Mouse (Mus musculus): Measurements from ENCODE around the gene 1700003F12Rik. TPM values are rescaled to one million over a fixed set of nuclear protein-coding genes. Genes with fewer than 3 reads are reported as not detected.

The 1700003F12Rik gene
- polyA plus RNA-seq, 1 experiment from 2014 or later, result 0.50 TPM

DNA sequence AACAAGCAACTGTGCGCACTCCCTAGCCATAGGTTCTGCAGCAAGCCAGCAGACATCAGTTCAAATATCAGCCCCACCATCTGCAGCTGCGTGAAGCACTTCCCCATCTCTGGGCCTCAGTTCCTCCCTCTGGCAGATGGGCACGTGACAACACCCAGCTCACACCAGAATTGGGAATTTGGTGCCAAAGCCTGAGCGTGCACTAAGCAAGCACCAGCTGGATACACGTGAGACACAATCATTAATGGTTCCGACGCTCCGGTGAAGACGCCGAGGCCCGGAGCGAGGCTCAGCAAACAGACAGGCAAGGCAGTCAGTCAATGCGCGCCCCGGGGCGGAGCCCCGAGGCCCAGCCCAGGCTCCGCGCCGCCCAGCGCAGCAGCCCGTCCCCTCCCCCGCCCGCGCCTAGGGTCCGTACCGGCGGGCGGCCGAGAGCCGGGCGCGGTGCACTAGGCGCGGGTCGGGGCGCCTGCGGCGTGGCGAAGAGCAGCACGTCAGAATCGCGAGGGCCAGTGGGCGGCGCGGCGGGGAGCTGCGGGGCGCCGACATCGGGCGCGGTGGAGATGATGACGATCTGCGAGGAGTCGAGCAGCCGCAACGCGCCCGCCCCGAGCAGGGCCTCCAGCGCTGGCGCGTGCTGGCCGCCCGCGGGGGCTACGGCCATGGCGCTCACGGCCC is 22.3 kb downstream of the 1700003F12Rik start:
- under 1% methylated on average over 64 of the region's 70 CpGs for WGBS
- ATAC-seq (ENCODE audit: insufficient number of reproducible peaks, insufficient read depth, low FRiP score, low read depth), result peak; percentile 80
- no peaks in the 10 kb centered on the region for H3K27me3 ChIP-seq (ENCODE audit: control insufficient read depth, insufficient read depth, low read length)
- H3K9ac ChIP-seq (ENCODE audit: low read length), result peak overlapping the region; percentile 80
- peaks cover 1% of the 10 kb centered on the region; the same call in 1 of the 2 replicates for H3K36me3 ChIP-seq (ENCODE audit: control insufficient read depth, insufficient read depth, low read length)
- H3K4me1 ChIP-seq (ENCODE audit: control insufficient read depth in 2 of 2, insufficient read depth in 2 of 2, low read length in 2 of 2), result peaks cover 23 to 36% of the 10 kb centered on the region in 2 experiments
- no peaks in the 10 kb centered on the region for H3K9me3 ChIP-seq (ENCODE audit: control insufficient read depth, low read length)
- peak overlapping the region; percentile 90 for H3K4me2 ChIP-seq (ENCODE audit: low read length)
- peak overlapping the region; percentile 78 to 88 for H3K4me3 ChIP-seq (ENCODE audit: control insufficient read depth in 1 of 2, insufficient read depth in 1 of 2, low read depth in 1 of 2, low read length in 2 of 2)
- peak overlapping the region; percentile 68 to 78 for H3K27ac ChIP-seq (replicated peaks in 1 of 2; ENCODE audit: control insufficient read depth in 1 of 2, insufficient read depth in 1 of 2, low read depth in 2 of 2, low read length in 2 of 2)

DNA sequence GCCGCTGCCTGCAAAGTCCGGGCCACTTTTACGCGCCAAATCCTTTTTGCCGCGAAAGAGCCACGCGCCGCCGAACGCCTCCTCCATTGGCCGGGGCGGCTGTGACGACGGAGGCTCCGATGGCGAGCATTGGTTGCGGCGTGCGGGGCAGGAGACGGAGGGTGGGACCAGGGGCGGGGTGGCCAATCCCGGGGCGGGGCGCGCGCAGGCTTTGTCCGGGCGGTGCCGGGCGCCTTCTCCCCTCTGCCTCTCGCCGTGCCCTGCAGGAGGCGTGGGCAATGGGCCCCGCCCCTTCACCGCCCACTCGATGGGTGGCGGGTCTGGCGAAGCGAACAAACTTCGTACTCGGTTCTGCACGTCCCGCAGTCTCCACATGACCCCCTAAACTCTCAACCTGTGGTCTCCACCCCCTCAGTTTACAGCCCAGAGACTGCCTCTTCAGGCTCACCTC is 23.0 kb downstream of the 1700003F12Rik start, which contains the start of gene E2f1:
Gene E2f1 (minus strand): TSS at position 57 of the 451 bp plus-strand sequence.
- Histone ChIP-seq H3K9me3 (ENCODE audit: control insufficient read depth, low read length) (no peaks in the 10 kb centered on the region), H3K27me3 (ENCODE audit: control insufficient read depth, insufficient read depth, low read length) (no peaks in the 10 kb centered on the region), H3K4me3 (ENCODE audit: control insufficient read depth in 1 of 2, insufficient read depth in 1 of 2, low read depth in 1 of 2, low read length in 2 of 2) (peak within 1 kb of the TSS; percentile 78 to 88), H3K27ac (replicated peaks in 1 of 2; ENCODE audit: control insufficient read depth in 1 of 2, insufficient read depth in 1 of 2, low read depth in 2 of 2, low read length in 2 of 2) (peak within 1 kb of the TSS; percentile 68 to 78), H3K36me3 (ENCODE audit: control insufficient read depth, insufficient read depth, low read length) (no peaks in the 10 kb centered on the region), H3K4me2 (ENCODE audit: low read length) (peak within 1 kb of the TSS; percentile 90), H3K9ac (ENCODE audit: low read length) (peak within 1 kb of the TSS; percentile 80), H3K4me1 (ENCODE audit: control insufficient read depth in 2 of 2, insufficient read depth in 2 of 2, low read length in 2 of 2) (peaks cover 23 to 36% of the 10 kb centered on the region in 2 experiments)
- under 1% methylated on average over 43 of the region's 44 CpGs for WGBS
- peak; percentile 97 for ATAC-seq (ENCODE audit: insufficient number of reproducible peaks, insufficient read depth, low FRiP score, low read depth)

DNA sequence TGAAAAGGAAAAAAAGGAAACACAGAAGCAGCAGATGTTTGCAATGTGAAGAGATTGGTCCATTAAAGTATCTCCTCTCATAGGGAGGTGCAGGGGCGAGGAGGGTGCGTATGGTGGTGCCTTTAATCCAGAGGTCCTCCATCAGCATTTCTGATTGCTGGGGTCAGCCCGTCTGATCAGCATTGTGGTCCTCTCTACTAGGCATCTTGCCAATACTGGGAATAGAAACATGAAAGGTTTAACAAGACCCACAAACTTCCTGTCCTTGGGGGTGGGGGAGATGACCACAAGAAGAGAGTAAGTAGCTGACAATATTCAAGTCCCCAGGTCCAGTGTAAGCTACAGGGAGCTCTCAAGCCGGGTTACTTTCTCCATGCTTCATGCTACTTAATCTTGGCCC is 23.8 kb downstream of the 1700003F12Rik start:
- H3K4me1 ChIP-seq (ENCODE audit: control insufficient read depth in 2 of 2, insufficient read depth in 2 of 2, low read length in 2 of 2), result peaks cover 23 to 36% of the 10 kb centered on the region in 2 experiments
- peak overlapping the region; percentile 90 for H3K4me2 ChIP-seq (ENCODE audit: low read length)
- WGBS, result 63% methylated on average over 4 of the region's 4 CpGs
- no peak overlapping the region for H3K4me3 ChIP-seq (ENCODE audit: control insufficient read depth in 1 of 2, insufficient read depth in 1 of 2, low read depth in 1 of 2, low read length in 2 of 2)
- ATAC-seq (ENCODE audit: insufficient number of reproducible peaks, insufficient read depth, low FRiP score, low read depth), result no peak
- H3K9me3 ChIP-seq (ENCODE audit: control insufficient read depth, low read length), result no peaks in the 10 kb centered on the region
- no peaks in the 10 kb centered on the region for H3K36me3 ChIP-seq (ENCODE audit: control insufficient read depth, insufficient read depth, low read length)
- H3K27me3 ChIP-seq (ENCODE audit: control insufficient read depth, insufficient read depth, low read length), result no peaks in the 10 kb centered on the region
- H3K27ac ChIP-seq (replicated peaks in 1 of 2; ENCODE audit: control insufficient read depth in 1 of 2, insufficient read depth in 1 of 2, low read depth in 2 of 2, low read length in 2 of 2), result no peak overlapping the region; a peak in 1 of 4 replicates
- no peak overlapping the region for H3K9ac ChIP-seq (ENCODE audit: low read length)

DNA sequence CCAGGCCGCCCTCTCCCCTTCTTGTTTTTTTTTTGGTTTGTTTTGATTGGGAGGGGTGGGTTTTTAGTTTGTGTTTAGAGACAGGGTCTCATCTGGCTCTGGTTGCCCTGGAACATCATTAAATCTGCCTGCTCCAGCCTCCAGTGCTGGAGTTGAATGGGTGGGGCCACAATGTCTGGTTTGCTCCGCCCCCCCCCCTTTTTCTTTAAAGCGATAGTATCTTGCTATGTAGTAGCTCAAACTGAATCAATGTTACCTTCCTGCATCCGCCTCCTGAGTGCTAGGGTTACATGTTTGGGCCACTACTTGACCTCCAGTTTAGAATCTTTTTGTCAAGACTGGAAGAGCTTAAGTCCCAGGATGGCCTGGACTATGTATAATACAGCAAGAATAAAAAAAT is 24.4 kb downstream of the 1700003F12Rik start:
- Histone ChIP-seq H3K27me3 (ENCODE audit: control insufficient read depth, insufficient read depth, low read length) (no peaks in the 10 kb centered on the region), H3K4me1 (ENCODE audit: control insufficient read depth in 2 of 2, insufficient read depth in 2 of 2, low read length in 2 of 2) (peaks cover 23 to 31% of the 10 kb centered on the region in 2 experiments), H3K9me3 (ENCODE audit: control insufficient read depth, low read length) (no peaks in the 10 kb centered on the region), H3K4me2 (ENCODE audit: low read length) (no peak overlapping the region), H3K36me3 (ENCODE audit: control insufficient read depth, insufficient read depth, low read length) (no peaks in the 10 kb centered on the region), H3K4me3 (ENCODE audit: control insufficient read depth in 1 of 2, insufficient read depth in 1 of 2, low read depth in 1 of 2, low read length in 2 of 2) (no peak overlapping the region), H3K9ac (ENCODE audit: low read length) (no peak overlapping the region), H3K27ac (replicated peaks in 1 of 2; ENCODE audit: control insufficient read depth in 1 of 2, insufficient read depth in 1 of 2, low read depth in 2 of 2, low read length in 2 of 2) (no peak overlapping the region)
- no peak for ATAC-seq (ENCODE audit: insufficient number of reproducible peaks, insufficient read depth, low FRiP score, low read depth)
- WGBS, result 88% methylated on average over 4 of the region's 4 CpGs

DNA sequence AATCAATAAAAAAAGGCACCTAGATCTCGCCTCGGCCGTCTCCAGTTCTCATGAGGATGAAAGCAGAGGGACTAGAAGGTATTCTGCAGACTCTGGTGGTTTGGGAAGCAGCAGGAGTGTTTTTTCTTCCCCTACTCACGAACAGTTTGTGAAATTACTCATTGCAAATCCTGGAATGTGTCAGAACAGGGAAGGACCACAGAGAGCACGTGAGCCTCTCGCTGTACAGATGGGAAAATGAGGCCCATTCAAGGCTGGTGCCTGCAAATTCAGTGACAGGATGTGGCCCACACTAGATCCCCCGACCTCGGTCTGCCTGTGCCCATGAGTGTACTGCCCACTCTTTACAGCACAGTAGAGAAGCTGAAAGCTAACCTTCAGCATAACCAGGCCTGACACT is 25.1 kb downstream of the 1700003F12Rik start:
- Histone ChIP-seq H3K27me3 (ENCODE audit: control insufficient read depth, insufficient read depth, low read length) (no peaks in the 10 kb centered on the region), H3K9ac (ENCODE audit: low read length) (no peak overlapping the region), H3K36me3 (ENCODE audit: control insufficient read depth, insufficient read depth, low read length) (no peaks in the 10 kb centered on the region), H3K27ac (replicated peaks in 1 of 2; ENCODE audit: control insufficient read depth in 1 of 2, insufficient read depth in 1 of 2, low read depth in 2 of 2, low read length in 2 of 2) (no peak overlapping the region), H3K9me3 (ENCODE audit: control insufficient read depth, low read length) (no peaks in the 10 kb centered on the region), H3K4me3 (ENCODE audit: control insufficient read depth in 1 of 2, insufficient read depth in 1 of 2, low read depth in 1 of 2, low read length in 2 of 2) (no peak overlapping the region), H3K4me1 (ENCODE audit: control insufficient read depth in 2 of 2, insufficient read depth in 2 of 2, low read length in 2 of 2) (peaks cover 23 to 26% of the 10 kb centered on the region in 2 experiments), H3K4me2 (ENCODE audit: low read length) (no peak overlapping the region)
- no peak for ATAC-seq (ENCODE audit: insufficient number of reproducible peaks, insufficient read depth, low FRiP score, low read depth)
- 74% methylated on average over 8 of the region's 8 CpGs for WGBS

DNA sequence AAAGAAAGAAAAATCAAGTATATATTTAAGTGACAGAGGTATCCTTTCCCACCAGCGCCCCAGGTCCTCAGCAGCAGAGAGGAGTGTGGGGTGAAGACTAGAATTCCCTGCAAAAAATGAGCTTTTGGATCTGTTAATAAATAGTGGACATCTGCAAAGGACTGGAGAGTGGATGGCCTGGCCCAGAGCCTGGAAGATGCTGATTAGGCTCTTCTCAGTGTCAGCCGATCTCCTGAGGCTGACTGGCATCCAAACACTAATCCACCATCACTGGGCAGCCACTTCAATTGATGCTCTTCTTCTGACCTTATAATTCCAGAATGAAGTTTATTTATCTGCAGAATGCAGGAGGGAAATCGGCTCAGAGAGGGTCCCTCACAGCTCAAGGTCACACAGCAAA is 26.1 kb downstream of the 1700003F12Rik start:
- Histone ChIP-seq H3K36me3 (ENCODE audit: control insufficient read depth, insufficient read depth, low read length) (no peaks in the 10 kb centered on the region), H3K4me2 (ENCODE audit: low read length) (no peak overlapping the region), H3K27me3 (ENCODE audit: control insufficient read depth, insufficient read depth, low read length) (no peaks in the 10 kb centered on the region), H3K4me1 (ENCODE audit: control insufficient read depth in 2 of 2, insufficient read depth in 2 of 2, low read length in 2 of 2) (peaks cover 22 to 24% of the 10 kb centered on the region in 2 experiments), H3K9me3 (ENCODE audit: control insufficient read depth, low read length) (no peaks in the 10 kb centered on the region), H3K27ac (replicated peaks in 1 of 2; ENCODE audit: control insufficient read depth in 1 of 2, insufficient read depth in 1 of 2, low read depth in 2 of 2, low read length in 2 of 2) (no peak overlapping the region), H3K4me3 (ENCODE audit: control insufficient read depth in 1 of 2, insufficient read depth in 1 of 2, low read depth in 1 of 2, low read length in 2 of 2) (no peak overlapping the region), H3K9ac (ENCODE audit: low read length) (no peak overlapping the region)
- WGBS, result 76% methylated on average over 3 of the region's 3 CpGs
- ATAC-seq (ENCODE audit: insufficient number of reproducible peaks, insufficient read depth, low FRiP score, low read depth), result no peak

DNA sequence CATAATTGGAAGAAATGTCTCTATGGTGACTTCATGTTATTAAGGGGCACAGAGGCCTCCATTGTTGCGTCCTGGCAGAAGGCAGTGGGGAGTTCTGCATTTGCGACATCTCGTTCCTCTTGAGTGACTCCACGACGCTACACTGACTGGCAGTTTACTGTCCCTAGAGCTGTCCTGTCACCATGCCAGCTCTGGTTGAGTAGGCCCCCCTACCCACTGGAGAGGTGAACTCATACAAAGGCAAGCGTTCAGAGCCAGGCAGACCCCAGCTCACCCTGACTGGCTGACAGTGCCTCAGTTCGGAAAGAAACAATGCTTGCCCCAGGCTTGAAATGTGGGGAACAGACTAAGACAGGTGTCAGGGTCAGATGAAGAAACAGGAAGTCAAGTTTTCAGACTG is 27.4 kb downstream of the 1700003F12Rik start:
- no peaks in the 10 kb centered on the region for H3K9me3 ChIP-seq (ENCODE audit: control insufficient read depth, low read length)
- ATAC-seq (ENCODE audit: insufficient number of reproducible peaks, insufficient read depth, low FRiP score, low read depth), result no peak
- H3K4me3 ChIP-seq (ENCODE audit: control insufficient read depth in 1 of 2, insufficient read depth in 1 of 2, low read depth in 1 of 2, low read length in 2 of 2), result no peak overlapping the region
- no peak overlapping the region for H3K27ac ChIP-seq (replicated peaks in 1 of 2; ENCODE audit: control insufficient read depth in 1 of 2, insufficient read depth in 1 of 2, low read depth in 2 of 2, low read length in 2 of 2)
- 70% methylated on average over 7 of the region's 7 CpGs for WGBS
- H3K27me3 ChIP-seq (ENCODE audit: control insufficient read depth, insufficient read depth, low read length), result no peaks in the 10 kb centered on the region
- H3K4me2 ChIP-seq (ENCODE audit: low read length), result no peak overlapping the region
- H3K9ac ChIP-seq (ENCODE audit: low read length), result no peak overlapping the region
- H3K4me1 ChIP-seq (ENCODE audit: control insufficient read depth in 2 of 2, insufficient read depth in 2 of 2, low read length in 2 of 2), result peaks cover 11 to 13% of the 10 kb centered on the region in 2 experiments
- no peaks in the 10 kb centered on the region for H3K36me3 ChIP-seq (ENCODE audit: control insufficient read depth, insufficient read depth, low read length)
